Mouse (Mus musculus) embryonic facial prominence, embryonic 11.5 days (tissue): ENCODE measurements around the gene Slco3a1. TPM values are rescaled to one million over a fixed set of nuclear protein-coding genes. Genes with fewer than 3 reads are reported as not detected.

Experiments
- ATAC-seq: fragments of 200-750 bp; cut with Nextera tagmentation; replicated peaks from 2 replicates; pipeline ENCODE4 v1.8.0; 2017; ENCODE audit warnings: low read depth; ENCODE audit not compliant: insufficient number of reproducible peaks, low FRiP score, low TSS enrichment
- DNase-seq: peaks from one replicate; pipeline ENCODE4 v3.0.0-alpha.2; 2015; ENCODE audit warnings: low spot score
- H3K27ac ChIP-seq: fragments of 300-500 bp; sonication (generic); replicated peaks from 2 replicates; pipeline ENCODE4 v1.5.1; 2014; ENCODE audit warnings: mild to moderate bottlenecking, low read depth, low read length, control low read depth
- H3K27me3 ChIP-seq: fragments of 300-500 bp; sonication (generic); 2 replicates; pipeline ENCODE4 v1.6.1; 2014; ENCODE audit warnings: mild to moderate bottlenecking, low read length, moderate library complexity, mixed read lengths; ENCODE audit not compliant: control insufficient read depth, insufficient read depth
- H3K36me3 ChIP-seq: fragments of 300-500 bp; sonication (generic); replicated peaks from 2 replicates; pipeline ENCODE4 v1.6.1; 2014; ENCODE audit warnings: low read depth, mild to moderate bottlenecking, low read length, moderate library complexity, mixed read lengths; ENCODE audit not compliant: control insufficient read depth, insufficient read depth
- H3K4me1 ChIP-seq: fragments of 300-500 bp; sonication (generic); 2 replicates; pipeline ENCODE4 v1.6.1; 2014; ENCODE audit warnings: low read length, mixed read lengths; ENCODE audit not compliant: control insufficient read depth, insufficient read depth
- H3K4me2 ChIP-seq: fragments of 300-500 bp; sonication (generic); 2 replicates; pipeline ENCODE4 v1.6.1; 2014; ENCODE audit warnings: low read depth, mild to moderate bottlenecking, control low read depth, low read length, moderate library complexity
- H3K4me3 ChIP-seq: fragments of 300-500 bp; sonication (generic); 2 replicates; pipeline ENCODE4 v1.5.1; 2014; ENCODE audit warnings: low read depth, low read length, control low read depth
- H3K9ac ChIP-seq: fragments of 300-500 bp; sonication (generic); replicated peaks from 2 replicates; pipeline ENCODE4 v1.6.1; 2014; ENCODE audit warnings: mild to moderate bottlenecking, control low read depth, low read length
- H3K9me3 ChIP-seq: fragments of 300-500 bp; sonication (generic); replicated peaks from 2 replicates; pipeline ENCODE4 v1.6.1; 2016; ENCODE audit warnings: mild to moderate bottlenecking, low read length, inconsistent platforms, mixed read lengths; ENCODE audit not compliant: control insufficient read depth
- WGBS: fragments of 180-500 bp; shearing (Covaris S2); extraction: QIAGEN DNeasy Blood & Tissue Kit; methylation state at CpG from one replicate; pipeline ENCODE4 v1.1.7; 2014; 5-methylcytosine and 5-hydroxymethylcytosine counted together
- polyA plus RNA-seq: library from polyadenylated mRNA; unstranded; fragments of >200 nt; fragmentation: Nextera tagmentation; extraction: Ambion mirVana; gene quantifications from 2 replicates; pipeline ENCODE4 v1.2.1, GENCODE M21; 2014

Gene Slco3a1
- polyA plus RNA-seq, 1 experiment from 2014 or later, result 6.6 TPM

DNA sequence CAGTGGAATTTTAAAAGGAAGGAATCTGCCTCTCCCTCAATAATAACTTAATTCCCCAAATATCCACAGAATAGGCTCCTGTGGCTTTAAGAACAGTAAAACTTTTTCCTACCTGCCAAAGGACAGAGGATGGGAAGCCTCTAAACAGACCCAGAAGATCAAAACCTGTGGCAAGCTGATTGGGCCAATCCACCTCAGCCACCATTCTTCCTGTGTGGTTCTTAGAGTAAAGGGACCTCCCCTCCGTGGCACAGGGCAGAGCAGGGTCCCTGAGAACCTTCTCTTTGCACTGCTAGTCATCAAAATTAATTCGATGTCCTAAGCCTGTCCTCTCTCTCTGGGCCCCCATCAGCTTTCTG lies 2.6 kb downstream of the Slco3a1 start:
- 43% methylated on average over 2 of the region's 2 CpGs for WGBS
- Histone ChIP-seq H3K4me1 (no peaks in the 10 kb centered on the region; the same call in 1 of the 2 replicates), H3K4me2 (no peak overlapping the region), H3K4me3 (no peak overlapping the region), H3K36me3 (no peaks in the 10 kb centered on the region), H3K27me3 (no peaks in the 10 kb centered on the region), H3K9ac (no peak overlapping the region), H3K9me3 (no peaks in the 10 kb centered on the region), H3K27ac (no peak overlapping the region)
- ATAC-seq, result no peak
- no peak for DNase-seq

DNA sequence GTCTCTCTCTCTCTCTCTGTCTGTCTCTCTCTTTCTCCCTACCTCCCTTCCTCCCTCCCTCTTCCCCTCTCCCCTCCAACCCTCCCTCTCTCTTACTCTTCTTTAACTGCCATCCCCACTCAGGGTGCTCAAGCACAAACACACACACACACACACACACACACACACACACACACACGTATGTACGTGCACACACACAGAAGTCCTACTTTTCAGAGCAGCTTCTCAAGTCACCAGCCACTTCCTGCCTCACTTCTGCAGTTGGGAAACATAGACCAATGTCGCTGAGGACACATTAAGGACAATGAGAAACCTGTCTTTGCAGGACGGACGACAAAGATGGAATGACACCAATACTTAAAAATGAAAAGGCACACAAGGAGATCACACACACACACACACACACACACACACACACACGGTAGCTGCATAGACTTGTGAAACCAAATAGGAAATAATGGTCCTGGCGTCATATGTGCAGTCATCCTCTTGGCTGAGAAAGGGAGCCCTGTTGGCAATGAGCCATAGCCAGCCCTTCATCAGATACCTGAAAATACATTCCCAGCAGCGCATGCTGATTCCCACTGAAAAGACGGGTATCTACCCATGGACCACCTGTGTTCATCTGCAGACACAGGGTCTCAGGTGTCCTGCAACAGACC lies 3.1 kb downstream of the Slco3a1 start:
- Histone ChIP-seq H3K27ac (no peak overlapping the region), H3K36me3 (no peaks in the 10 kb centered on the region), H3K9ac (no peak overlapping the region), H3K27me3 (no peaks in the 10 kb centered on the region), H3K4me3 (no peak overlapping the region), H3K9me3 (no peaks in the 10 kb centered on the region), H3K4me2 (no peak overlapping the region), H3K4me1 (no peaks in the 10 kb centered on the region; the same call in 1 of the 2 replicates)
- 85% methylated on average over 9 of the region's 9 CpGs for WGBS
- ATAC-seq (no peak), DNase-seq (no peak)

GRCm38 (mm10) chr7:74549686-74550085 lies 4.9 kb downstream of the Slco3a1 start:
- ATAC-seq, result no peak
- Histone ChIP-seq H3K27ac (no peak overlapping the region), H3K9ac (no peak overlapping the region), H3K4me2 (no peak overlapping the region), H3K27me3 (no peaks in the 10 kb centered on the region), H3K4me1 (no peaks in the 10 kb centered on the region; the same call in 1 of the 2 replicates), H3K4me3 (no peak overlapping the region), H3K9me3 (no peaks in the 10 kb centered on the region), H3K36me3 (no peaks in the 10 kb centered on the region)
- 24% methylated on average over 6 of the region's 6 CpGs for WGBS
- no peak for DNase-seq

DNA sequence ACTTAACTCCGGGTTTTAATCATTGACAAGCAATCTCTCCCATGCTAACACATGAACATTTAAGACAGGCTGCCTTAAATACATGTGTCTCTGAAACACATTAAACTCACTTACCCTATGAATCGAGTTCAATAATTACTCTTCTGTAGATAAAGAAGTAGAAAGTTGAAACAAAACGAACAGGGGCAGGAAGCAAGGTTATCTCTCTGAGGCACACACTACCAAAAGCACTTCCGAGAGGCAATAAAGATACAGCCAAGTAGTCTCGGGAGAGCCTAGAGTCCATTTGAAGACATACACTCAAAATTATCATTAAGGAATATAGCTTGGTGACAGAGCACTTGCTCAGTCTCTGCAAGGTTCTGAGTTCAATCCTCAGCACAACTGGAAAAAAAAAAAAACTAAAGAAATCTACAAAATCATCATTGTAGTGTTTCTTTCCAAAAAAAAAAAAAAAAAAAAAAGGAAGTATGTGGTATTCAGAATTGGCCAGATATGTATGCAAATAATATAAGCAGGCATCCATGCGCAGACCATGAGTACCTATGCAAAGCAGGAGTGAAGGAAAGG lies 5.5 kb downstream of the Slco3a1 start:
- no peak overlapping the region for H3K4me3 ChIP-seq
- no peaks in the 10 kb centered on the region for H3K27me3 ChIP-seq
- H3K4me1 ChIP-seq, result no peaks in the 10 kb centered on the region; the same call in 1 of the 2 replicates
- ATAC-seq (no peak), DNase-seq (no peak)
- H3K27ac ChIP-seq, result no peak overlapping the region
- H3K9me3 ChIP-seq, result no peaks in the 10 kb centered on the region
- no peak overlapping the region for H3K9ac ChIP-seq
- WGBS, result 79% methylated on average over 6 of the region's 6 CpGs
- no peak overlapping the region for H3K4me2 ChIP-seq
- H3K36me3 ChIP-seq, result no peaks in the 10 kb centered on the region

DNA sequence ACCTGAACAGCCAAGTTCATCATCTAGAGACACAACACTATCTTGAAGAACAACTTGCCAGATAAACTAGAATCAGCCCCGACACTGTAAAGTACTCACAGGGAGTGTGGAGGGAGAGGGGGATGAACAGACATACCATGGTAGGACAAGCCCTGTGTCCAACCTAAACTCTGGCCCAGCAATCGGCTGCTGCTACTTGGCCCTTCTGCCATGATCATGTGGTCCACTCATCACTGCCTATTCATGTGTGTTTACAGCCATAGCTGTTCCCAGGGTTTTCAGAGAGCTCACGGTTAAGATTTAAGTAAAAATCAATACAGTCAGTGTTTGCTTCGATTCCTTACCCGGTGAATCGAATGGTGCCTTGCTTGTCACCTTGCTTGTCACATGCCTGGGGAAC lies 7.9 kb downstream of the Slco3a1 start:
- WGBS, result 84% methylated on average over 6 of the region's 6 CpGs

DNA sequence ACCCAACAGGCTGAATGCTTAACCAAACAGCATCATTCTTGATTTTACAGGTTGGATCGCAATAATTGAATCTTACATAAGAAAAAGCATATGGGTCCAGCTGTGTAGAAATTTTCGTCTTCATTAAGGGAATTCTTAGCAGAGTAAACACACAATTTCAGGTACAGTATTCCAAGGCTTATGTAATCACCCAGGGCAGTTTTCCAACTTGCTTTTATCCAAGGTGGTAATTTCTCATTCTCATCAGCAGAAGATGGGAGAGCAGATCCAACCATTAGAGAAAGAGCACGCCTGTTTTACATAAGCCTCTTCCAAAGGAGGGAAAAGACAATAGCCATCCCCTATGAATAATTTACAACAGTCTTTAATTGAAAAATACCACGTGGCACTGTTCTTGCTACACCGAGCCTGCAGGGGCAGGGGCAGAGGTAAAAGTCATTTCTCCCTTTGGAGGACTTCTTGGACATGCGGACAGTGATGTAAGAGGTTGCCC lies 9.0 kb downstream of the Slco3a1 start:
- no peaks in the 10 kb centered on the region for H3K36me3 ChIP-seq
- no peaks in the 10 kb centered on the region for H3K27me3 ChIP-seq
- H3K4me1 ChIP-seq, result no peaks in the 10 kb centered on the region
- H3K4me2 ChIP-seq, result no peak overlapping the region
- no peaks in the 10 kb centered on the region for H3K9me3 ChIP-seq
- no peak overlapping the region for H3K27ac ChIP-seq
- DNase-seq (no peak), ATAC-seq (no peak)
- no peak overlapping the region for H3K9ac ChIP-seq
- WGBS, result 81% methylated on average over 6 of the region's 6 CpGs
- H3K4me3 ChIP-seq, result no peak overlapping the region

More for the DNA sequence above, 7.9 kb downstream of the Slco3a1 start:
- H3K27me3 ChIP-seq, result no peaks in the 10 kb centered on the region
- H3K4me3 ChIP-seq, result no peak overlapping the region
- H3K9ac ChIP-seq, result no peak overlapping the region
- no peaks in the 10 kb centered on the region for H3K9me3 ChIP-seq
- ATAC-seq (no peak), DNase-seq (no peak)
- no peak overlapping the region for H3K27ac ChIP-seq
- no peaks in the 10 kb centered on the region for H3K4me1 ChIP-seq
- H3K4me2 ChIP-seq, result no peak overlapping the region
- no peaks in the 10 kb centered on the region for H3K36me3 ChIP-seq

- H3K4me1 ChIP-seq, result no peaks in the 10 kb centered on the region
- H3K4me2 ChIP-seq, result no peak overlapping the region
- no peaks in the 10 kb centered on the region for H3K9me3 ChIP-seq
- 90% methylated on average over 7 of the region's 7 CpGs for WGBS
- H3K36me3 ChIP-seq, result no peaks in the 10 kb centered on the region
- H3K4me3 ChIP-seq, result no peak overlapping the region
- no peaks in the 10 kb centered on the region for H3K27me3 ChIP-seq
- H3K9ac ChIP-seq, result no peak overlapping the region
- ATAC-seq (no peak), DNase-seq (no peak)
- H3K27ac ChIP-seq, result no peak overlapping the region
Measured at GRCm38 (mm10) chr7:74544306-74544705, 10.3 kb downstream of the Slco3a1 start.

- no peak overlapping the region for H3K4me2 ChIP-seq
- H3K9me3 ChIP-seq, result no peaks in the 10 kb centered on the region
- no peaks in the 10 kb centered on the region for H3K4me1 ChIP-seq
- H3K27me3 ChIP-seq, result no peaks in the 10 kb centered on the region
- no peak overlapping the region for H3K9ac ChIP-seq
- no peak for DNase-seq
- 68% methylated on average over 4 of the region's 4 CpGs for WGBS
- H3K36me3 ChIP-seq, result no peaks in the 10 kb centered on the region
- ATAC-seq, result no peak
- no peak overlapping the region for H3K27ac ChIP-seq
- H3K4me3 ChIP-seq, result no peak overlapping the region
Measured at GRCm38 (mm10) chr7:74541958-74542357, 12.6 kb downstream of the Slco3a1 start.
